Mouse (Mus musculus): ENCODE results near the gene Agrp.

Gene Agrp

GRCm38 (mm10) chr8:105517346-105517745, 119.8 kb downstream of the Agrp start:
- DNase-seq, result no peak
